Mouse (Mus musculus): ENCODE data around the gene Eftud2.

- TF ChIP-seq CTCF (IDR thresholded peaks at IDR 0.05; ENCODE audit: low read depth, low read length) (no peak), POLR2A (IDR thresholded peaks at IDR 0.05; ENCODE audit: insufficient read depth, low read length) (no peak), EP300 (IDR thresholded peaks at IDR 0.05; ENCODE audit: insufficient read depth, low read depth, low read length) (no peak)
Measured at GRCm38 (mm10) chr11:102887433-102887832, 6.6 kb upstream of the Eftud2 start.
